Mouse (Mus musculus): ENCODE data around the gene Ankrd33b. TPM values are rescaled to one million over a fixed set of nuclear protein-coding genes. Genes with fewer than 3 reads are reported as not detected.

Gene Ankrd33b
- total and polyA plus RNA-seq, 3 experiments = 50.0 to 69.6 (median 60.3) TPM

GRCm38 (mm10) chr15:31415181-31415580 is 47.7 kb upstream of the Ankrd33b start:
- Histone ChIP-seq H3K4me1 (ENCODE audit: control insufficient read depth in 1 of 2, insufficient read depth in 2 of 2) (peaks cover 20 to 62% of the 10 kb centered on the region in 2 experiments), H3K4me2 (ENCODE audit: insufficient read depth, low read depth, poor library complexity, severe bottlenecking) (no peak overlapping the region), H3K27ac (ENCODE audit: insufficient read depth, low read depth) (no peak overlapping the region), H3K9me3 (replicated peaks; ENCODE audit: low read length) (peaks cover 6% of the 10 kb centered on the region), H3K79me2 (replicated peaks; ENCODE audit: control insufficient read depth, extremely low read depth, insufficient read depth, poor library complexity, severe bottlenecking) (no peaks in the 10 kb centered on the region), H3K36me3 (replicated peaks in 1 of 2; ENCODE audit: control insufficient read depth in 1 of 2, insufficient read depth in 1 of 2, low read length in 1 of 2) (no peaks in the 10 kb centered on the region), H3K4me3 (replicated peaks in 1 of 3; ENCODE audit: low read depth in 2 of 3, low read length in 2 of 3, poor library complexity in 1 of 3) (no peak overlapping the region), H3K9ac (ENCODE audit: insufficient read depth, low read depth) (no peak overlapping the region), H3K27me3 (replicated peaks) (no peaks in the 10 kb centered on the region)
- in situ Hi-C loops (cut with MboI; ENCODE audit: low pct_ligation_motif_present, low pct_unique_long_range_greater_than_20kb, low sequenced_read_pairs) (no loop called here), dilution Hi-C loops (cut with MboI; ENCODE audit: extremely low pct_ligation_motif_present, extremely low pct_unique_long_range_greater_than_20kb, low sequenced_read_pairs) (no loop called here)
- no peak for DNase-seq (ENCODE audit: extremely low read depth)
- TF ChIP-seq POLR2A (IDR thresholded peaks at IDR 0.05; ENCODE audit: low read depth, low read length) (no peak), MAX (IDR thresholded peaks at IDR 0.05; ENCODE audit: low read length) (no peak), IRF4 (IDR thresholded peaks at IDR 0.05; ENCODE audit: low read depth, low read length) (no peak), HCFC1 (IDR thresholded peaks at IDR 0.05; ENCODE audit: low read depth, low read length) (no peak), MEF2A (IDR thresholded peaks at IDR 0.05; ENCODE audit: borderline replicate concordance, low read depth, low read length) (no peak), RCOR1 (conservative IDR thresholded peaks at IDR 0.05; ENCODE audit: low read depth, low read length) (no peak), ELF1 (IDR thresholded peaks at IDR 0.05; ENCODE audit: low read depth, low read length) (no peak), TCF12 (IDR thresholded peaks at IDR 0.05; ENCODE audit: low read depth, low read length) (no peak)

DNA sequence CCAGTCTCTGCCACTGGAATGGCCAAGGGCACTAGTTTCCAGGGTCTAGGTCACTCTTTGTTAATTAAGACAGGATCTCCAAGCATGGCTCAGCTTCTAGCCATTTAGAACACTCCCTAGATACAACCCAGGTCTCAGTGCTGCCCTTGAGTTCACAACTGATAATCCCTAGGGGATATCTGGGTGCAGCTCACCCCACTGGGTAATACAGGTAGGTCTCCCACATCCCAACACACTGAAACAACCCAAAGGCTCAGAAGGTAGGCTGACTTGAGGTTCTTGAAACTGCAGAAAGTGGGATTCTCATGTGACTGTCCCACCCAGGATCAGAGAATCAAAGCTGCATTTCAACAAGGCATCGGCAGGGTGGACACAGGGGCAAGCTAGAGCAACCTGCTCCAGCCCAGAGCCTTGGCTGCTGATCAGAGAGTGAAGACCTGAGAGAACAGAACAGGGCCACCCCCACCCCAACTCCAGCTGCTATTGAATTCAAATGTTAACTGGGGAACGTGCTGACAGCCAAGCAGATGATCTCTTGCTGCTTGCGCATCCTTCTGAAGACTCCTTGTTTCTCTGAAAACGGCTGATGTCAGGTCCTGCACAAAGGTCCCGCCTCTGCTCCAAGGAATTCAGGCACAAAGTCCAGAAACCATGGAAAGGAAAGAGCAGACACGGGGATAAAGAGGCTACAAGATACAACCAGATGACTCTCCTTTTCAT is 46.8 kb upstream of the Ankrd33b start:
- H3K4me3 ChIP-seq (replicated peaks in 1 of 3; ENCODE audit: low read depth in 2 of 3, low read length in 2 of 3, poor library complexity in 1 of 3) = no peak overlapping the region
- DNase-seq (ENCODE audit: extremely low read depth) = no peak
- peaks cover 6% of the 10 kb centered on the region for H3K9me3 ChIP-seq (replicated peaks; ENCODE audit: low read length)
- no peaks in the 10 kb centered on the region for H3K27me3 ChIP-seq (replicated peaks)
- TF ChIP-seq SMC3 (IDR thresholded peaks at IDR 0.05; ENCODE audit: low read depth, low read length) (no peak), MAFK (IDR thresholded peaks at IDR 0.05; ENCODE audit: insufficient replicate concordance, low read length) (no peak), POLR2AphosphoS2 (IDR thresholded peaks at IDR 0.05; ENCODE audit: low read depth, low read length) (no peak)
- dilution Hi-C loops (cut with MboI; ENCODE audit: extremely low pct_ligation_motif_present, extremely low pct_unique_long_range_greater_than_20kb, low sequenced_read_pairs) (no loop called here), in situ Hi-C loops (cut with MboI; ENCODE audit: low pct_ligation_motif_present, low pct_unique_long_range_greater_than_20kb, low sequenced_read_pairs) (loop anchor here (5.0 kb wide), 1 partner anchor 47 kb away; the partner anchor contains the start of gene Ankrd33b)
- no peaks in the 10 kb centered on the region for H3K36me3 ChIP-seq (replicated peaks in 1 of 2; ENCODE audit: control insufficient read depth in 1 of 2, insufficient read depth in 1 of 2, low read length in 1 of 2)
- H3K9ac ChIP-seq (ENCODE audit: insufficient read depth, low read depth) = no peak overlapping the region
- H3K27ac ChIP-seq (ENCODE audit: insufficient read depth, low read depth) = no peak overlapping the region
- H3K79me2 ChIP-seq (replicated peaks; ENCODE audit: control insufficient read depth, extremely low read depth, insufficient read depth, poor library complexity, severe bottlenecking) = no peaks in the 10 kb centered on the region
- H3K4me1 ChIP-seq (ENCODE audit: control insufficient read depth in 1 of 2, insufficient read depth in 2 of 2) = peaks cover 26 to 65% of the 10 kb centered on the region in 2 experiments
- no peak overlapping the region for H3K4me2 ChIP-seq (ENCODE audit: insufficient read depth, low read depth, poor library complexity, severe bottlenecking)

DNA sequence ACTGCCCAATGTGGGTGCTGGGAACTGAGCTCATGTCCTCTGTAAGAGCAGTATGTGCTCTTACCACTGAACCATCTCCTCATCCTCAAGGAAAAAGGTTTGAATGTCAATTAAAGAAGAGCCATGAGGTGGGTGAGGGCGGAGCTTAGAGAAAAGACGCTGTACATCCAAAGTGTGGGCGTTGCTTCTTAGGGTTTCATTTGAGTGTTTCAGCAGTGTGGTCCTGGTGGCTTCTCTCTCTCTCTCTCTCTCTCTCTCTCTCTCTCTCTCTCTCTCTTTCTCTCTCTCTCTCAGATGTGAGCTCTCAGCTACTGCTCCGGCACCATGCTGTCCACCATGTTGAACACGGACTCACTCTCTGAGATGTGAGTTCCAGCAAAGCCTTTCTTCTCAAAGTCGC is 46.1 kb upstream of the Ankrd33b start:
- TF ChIP-seq POLR2AphosphoS2 (IDR thresholded peaks at IDR 0.05; ENCODE audit: low read depth, low read length) (no peak), UBTF (IDR thresholded peaks at IDR 0.05; ENCODE audit: low read depth, low read length) (no peak), RCOR1 (conservative IDR thresholded peaks at IDR 0.05; ENCODE audit: low read depth, low read length) (no peak), KAT2A (IDR thresholded peaks at IDR 0.05; ENCODE audit: insufficient replicate concordance, low read length) (no peak), NELFE (IDR thresholded peaks at IDR 0.05; ENCODE audit: low read depth, low read length) (no peak), BHLHE40 (IDR thresholded peaks at IDR 0.05; ENCODE audit: low read depth, low read length) (no peak), CHD1 (IDR thresholded peaks at IDR 0.05; ENCODE audit: low read depth, low read length) (no peak), PAX5 (IDR thresholded peaks at IDR 0.05; ENCODE audit: low read length) (no peak), IRF4 (IDR thresholded peaks at IDR 0.05; ENCODE audit: low read depth, low read length) (no peak), ZC3H11A (IDR thresholded peaks at IDR 0.05; ENCODE audit: low read depth, low read length) (no peak), NRF1 (IDR thresholded peaks at IDR 0.05; ENCODE audit: low read depth, low read length) (no peak), MXI1 (IDR thresholded peaks at IDR 0.05; ENCODE audit: low read depth, low read length) (no peak), RAD21 (IDR thresholded peaks at IDR 0.05; ENCODE audit: low read depth, low read length) (no peak), MAX (IDR thresholded peaks at IDR 0.05; ENCODE audit: low read length) (no peak), CHD2 (IDR thresholded peaks at IDR 0.05; ENCODE audit: low read length) (no peak), MAZ (IDR thresholded peaks at IDR 0.05; ENCODE audit: low read depth, low read length) (no peak), ZKSCAN1 (IDR thresholded peaks at IDR 0.05; ENCODE audit: borderline replicate concordance, low read depth, low read length) (no peak)
- no peak overlapping the region for H3K4me3 ChIP-seq (replicated peaks in 1 of 3; ENCODE audit: low read depth in 2 of 3, low read length in 2 of 3, poor library complexity in 1 of 3)
- in situ Hi-C loops (cut with MboI; ENCODE audit: low pct_ligation_motif_present, low pct_unique_long_range_greater_than_20kb, low sequenced_read_pairs) (loop anchor here (5.0 kb wide), 1 partner anchor 46 kb away; the partner anchor contains the start of gene Ankrd33b), dilution Hi-C loops (cut with MboI; ENCODE audit: extremely low pct_ligation_motif_present, extremely low pct_unique_long_range_greater_than_20kb, low sequenced_read_pairs) (no loop called here)
- no peaks in the 10 kb centered on the region for H3K79me2 ChIP-seq (replicated peaks; ENCODE audit: control insufficient read depth, extremely low read depth, insufficient read depth, poor library complexity, severe bottlenecking)
- no peaks in the 10 kb centered on the region for H3K36me3 ChIP-seq (replicated peaks in 1 of 2; ENCODE audit: control insufficient read depth in 1 of 2, insufficient read depth in 1 of 2, low read length in 1 of 2)
- DNase-seq (ENCODE audit: extremely low read depth) = no peak
- no peak overlapping the region for H3K9ac ChIP-seq (ENCODE audit: insufficient read depth, low read depth)
- H3K4me2 ChIP-seq (ENCODE audit: insufficient read depth, low read depth, poor library complexity, severe bottlenecking) = no peak overlapping the region
- H3K27me3 ChIP-seq (replicated peaks) = no peaks in the 10 kb centered on the region
- H3K27ac ChIP-seq (ENCODE audit: insufficient read depth, low read depth) = no peak overlapping the region
- peaks cover 1% of the 10 kb centered on the region for H3K9me3 ChIP-seq (replicated peaks; ENCODE audit: low read length)
- peaks cover 26 to 69% of the 10 kb centered on the region in 2 experiments for H3K4me1 ChIP-seq (ENCODE audit: control insufficient read depth in 1 of 2, insufficient read depth in 2 of 2)
